In the genomic region with DNA sequence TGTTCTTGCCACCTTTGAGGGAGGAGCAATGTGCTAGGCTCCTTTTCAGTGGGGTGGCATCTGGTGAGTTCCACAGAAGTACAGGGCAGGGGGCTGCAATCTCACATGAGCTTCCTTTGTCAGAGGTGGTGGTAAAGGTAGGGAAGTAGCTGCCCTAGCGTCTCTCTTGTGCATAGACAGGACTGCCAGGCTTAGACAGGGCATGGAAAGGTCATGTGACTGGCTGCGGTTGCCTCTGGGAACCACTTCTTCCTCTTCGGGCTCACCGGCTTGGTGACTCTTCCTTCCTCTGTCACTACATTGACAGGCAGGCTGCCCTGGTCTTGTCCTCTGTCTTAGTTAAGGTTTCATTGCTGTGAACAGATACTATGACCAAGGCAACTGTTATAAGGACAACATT, we compare ENCODE assay signal across 13 mouse cellular contexts.
A peak's percentile ranks its signal among the peaks of the same experiment; 100 is the strongest.
DNase-seq lines count a peak whose midpoint lies in the region; ATAC-seq lines count a peak whose summit lies in the region.
"Had no signal": no experiment of that assay in that cellular context is flagged by ENCODE, and none has a peak within 500 bp of the region (broad histone marks: within the 10 kb centered on the region; RNA-seq: fewer than 3 reads in every experiment).

No protein-coding gene starts in this region.

- H3K36me3 ChIP-seq in liver, embryonic 11.5 days (ENCODE audit: control insufficient read depth, insufficient read depth, low read length) = peaks cover 4% of the 10 kb centered on the region
- peaks cover 99% of the 10 kb centered on the region for H3K36me3 ChIP-seq in embryonic facial prominence, embryonic 10.5 days (replicated peaks)
- peaks cover 24% of the 10 kb centered on the region for H3K36me3 ChIP-seq in midbrain, embryonic 16.5 days (ENCODE audit: control insufficient read depth, insufficient read depth, low read length)
- peaks cover 93% of the 10 kb centered on the region for H3K36me3 ChIP-seq in hindbrain, embryonic 13.5 days

- no peak overlapping the region for H3K4me3 ChIP-seq in liver, embryonic 11.5 days (ENCODE audit: low read depth, low read length)
- no peak overlapping the region for H3K4me3 ChIP-seq in embryonic facial prominence, embryonic 10.5 days
- no peak overlapping the region for H3K4me3 ChIP-seq in midbrain, embryonic 16.5 days (ENCODE audit: low read depth, low read length)
- no peak overlapping the region for H3K4me3 ChIP-seq in hindbrain, embryonic 13.5 days
- H3K4me3 ChIP-seq: embryonic facial prominence, embryonic 13.5 days; stomach, embryonic 15.5 days had no signal

- H3K27me3 ChIP-seq in liver, embryonic 11.5 days (replicated peaks; ENCODE audit: control insufficient read depth, insufficient read depth, low read length) = no peaks in the 10 kb centered on the region
- H3K27me3 ChIP-seq in embryonic facial prominence, embryonic 10.5 days (replicated peaks; ENCODE audit: low read depth, poor library complexity, severe bottlenecking) = no peaks in the 10 kb centered on the region
- no peaks in the 10 kb centered on the region for H3K27me3 ChIP-seq in midbrain, embryonic 16.5 days (ENCODE audit: control insufficient read depth, insufficient read depth, low read depth, low read length)
- no peaks in the 10 kb centered on the region for H3K27me3 ChIP-seq in hindbrain, embryonic 13.5 days
- H3K27me3 ChIP-seq: embryonic facial prominence, embryonic 13.5 days; stomach, embryonic 15.5 days had no signal

- no peaks in the 10 kb centered on the region for H3K9me3 ChIP-seq in liver, embryonic 11.5 days (ENCODE audit: control insufficient read depth, low read length)
- no peaks in the 10 kb centered on the region for H3K9me3 ChIP-seq in embryonic facial prominence, embryonic 10.5 days
- no peaks in the 10 kb centered on the region for H3K9me3 ChIP-seq in midbrain, embryonic 16.5 days (replicated peaks; ENCODE audit: control insufficient read depth, low read length, poor library complexity, severe bottlenecking)
- H3K9me3 ChIP-seq in hindbrain, embryonic 13.5 days = no peaks in the 10 kb centered on the region
- H3K9me3 ChIP-seq: embryonic facial prominence, embryonic 13.5 days; stomach, embryonic 15.5 days had no signal

- no peak overlapping the region for H3K27ac ChIP-seq in liver, embryonic 11.5 days (ENCODE audit: low read depth, low read length)
- H3K27ac ChIP-seq in embryonic facial prominence, embryonic 10.5 days (replicated peaks) = no peak overlapping the region
- no peak overlapping the region for H3K27ac ChIP-seq in midbrain, embryonic 16.5 days (ENCODE audit: low read length)
- H3K27ac ChIP-seq in hindbrain, embryonic 13.5 days = no peak overlapping the region
- H3K27ac ChIP-seq: embryonic facial prominence, embryonic 13.5 days; hindbrain, postnatal 0 days; stomach, embryonic 15.5 days had no signal

- 46% methylated on average over 4 of the region's 4 CpGs for WGBS in liver, embryonic 11.5 days
- WGBS in embryonic facial prominence, embryonic 10.5 days = 94% methylated on average over 4 of the region's 4 CpGs
- WGBS in midbrain, embryonic 16.5 days = 92% methylated on average over 4 of the region's 4 CpGs
- WGBS in hindbrain, embryonic 13.5 days = 83% methylated on average over 4 of the region's 4 CpGs

- peak overlapping the region; percentile 14; the same call in 1 of the 2 replicates for H3K4me2 ChIP-seq in liver, embryonic 11.5 days
- H3K4me2 ChIP-seq in midbrain, embryonic 16.5 days (ENCODE audit: low read length) = no peak overlapping the region
- no peak overlapping the region for H3K4me2 ChIP-seq in hindbrain, embryonic 13.5 days
- H3K4me2 ChIP-seq: embryonic facial prominence, embryonic 13.5 days; lung, embryonic 14.5 days; stomach, embryonic 15.5 days had no signal

- H3K4me1 ChIP-seq in liver, embryonic 11.5 days (replicated peaks; ENCODE audit: control insufficient read depth, insufficient read depth, low read length) = no peaks in the 10 kb centered on the region
- H3K4me1 ChIP-seq in embryonic facial prominence, embryonic 10.5 days = peaks cover 21% of the 10 kb centered on the region; the same call in 1 of the 2 replicates
- no peaks in the 10 kb centered on the region for H3K4me1 ChIP-seq in midbrain, embryonic 16.5 days (ENCODE audit: control insufficient read depth, insufficient read depth, low read length)
- 0 out of 2 replicates have a peak, but pooled peaks cover 4% of the 10 kb centered on the region for H3K4me1 ChIP-seq in hindbrain, embryonic 13.5 days (replicated peaks)
- H3K4me1 ChIP-seq: embryonic facial prominence, embryonic 13.5 days had no signal

- H3K9ac ChIP-seq in liver, embryonic 11.5 days (ENCODE audit: low read depth, low read length) = no peak overlapping the region
- no peak overlapping the region for H3K9ac ChIP-seq in midbrain, embryonic 16.5 days (ENCODE audit: low read depth, low read length)
- no peak overlapping the region for H3K9ac ChIP-seq in hindbrain, embryonic 13.5 days
- H3K9ac ChIP-seq: embryonic facial prominence, embryonic 13.5 days; lung, embryonic 14.5 days; stomach, embryonic 15.5 days had no signal

- peak; percentile 92 for DNase-seq in heart, adult 11 months
- no peak for DNase-seq in heart, postnatal 4 days
- DNase-seq in liver, embryonic 11.5 days (ENCODE audit: low spot score) = no peak
- peak; percentile 78 for DNase-seq in thymus, postnatal 0 days (ENCODE audit: low spot score)
- DNase-seq in embryonic facial prominence, embryonic 10.5 days (ENCODE audit: low spot score) = no peak
- DNase-seq: gastrocnemius, postnatal 25 days; lung, embryonic 14.5 days had no signal

- ATAC-seq in liver, embryonic 11.5 days (replicated peaks; ENCODE audit: low FRiP score) = 0 out of 2 replicates have a peak, but pooled peaks have one; percentile 30
- peak; percentile 70 for ATAC-seq in megakaryocyte-erythroid progenitor cell, adult 5-6 weeks (replicated peaks; ENCODE audit: low FRiP score, low TSS enrichment, poor library complexity, severe bottlenecking)
- no peak for ATAC-seq in midbrain, embryonic 16.5 days
- ATAC-seq in hindbrain, embryonic 13.5 days (ENCODE audit: low FRiP score) = no peak
- ATAC-seq: hindbrain, postnatal 0 days had no signal

Comparison
In these comparisons a context has a peak if more than half of its experiments do, and no peak if none do; other contexts are left out.
1. DNase-seq: peak in heart, adult 11 months (single experiment) and thymus, postnatal 0 days (single experiment); none in heart, postnatal 4 days (single experiment), liver, embryonic 11.5 days (single experiment) and embryonic facial prominence, embryonic 10.5 days (single experiment).
2. ATAC-seq: peak in liver, embryonic 11.5 days (single experiment) and megakaryocyte-erythroid progenitor cell, adult 5-6 weeks (single experiment); none in midbrain, embryonic 16.5 days (single experiment) and hindbrain, embryonic 13.5 days (single experiment).